Mouse (Mus musculus) cerebellum, adult 9-10 months (tissue): Measurements from ENCODE around the gene Clip2.

Source experiments
- DNase-seq: peaks from one replicate; pipeline ENCODE4 v3.0.0; 2022

Clip2 gene

GRCm38 (mm10) chr5:134564272-134564671 is 12.0 kb upstream of the Clip2 start:
- no peak for DNase-seq

DNA sequence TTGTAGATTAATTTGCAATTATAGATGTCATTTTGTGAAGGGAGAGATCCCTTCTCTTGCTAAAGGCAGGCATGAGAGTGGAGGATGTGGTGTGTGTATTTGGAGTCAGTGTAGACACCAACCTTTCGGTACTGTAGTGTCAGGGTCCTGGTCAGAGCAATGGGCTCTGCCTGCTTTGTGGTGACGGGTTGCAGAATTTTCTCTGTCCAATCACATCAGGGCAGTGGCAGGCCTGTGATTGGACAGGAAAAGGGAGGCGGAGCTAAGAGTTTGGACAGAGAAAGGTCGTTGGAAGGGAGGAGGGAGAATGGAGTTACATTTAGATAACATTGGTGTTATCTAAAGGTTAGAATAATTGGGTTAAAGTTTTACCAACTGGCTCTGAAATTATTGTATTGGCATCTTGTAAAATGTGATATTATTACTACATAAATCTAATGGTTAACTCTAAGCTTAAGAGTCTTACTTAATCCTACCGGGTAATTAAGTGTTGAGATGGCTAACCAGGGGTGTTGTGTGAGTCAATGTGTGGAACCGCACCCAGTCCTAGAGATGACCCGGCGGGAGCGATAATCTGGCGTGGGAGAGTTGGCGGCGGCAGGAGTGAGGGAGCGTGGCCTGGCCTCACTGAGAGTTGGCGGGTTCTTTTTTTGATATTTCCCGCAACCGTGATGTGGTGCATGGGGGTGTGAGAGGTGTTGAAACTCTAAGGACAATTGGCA is 8.4 kb upstream of the Clip2 start:
- no peak for DNase-seq

DNA sequence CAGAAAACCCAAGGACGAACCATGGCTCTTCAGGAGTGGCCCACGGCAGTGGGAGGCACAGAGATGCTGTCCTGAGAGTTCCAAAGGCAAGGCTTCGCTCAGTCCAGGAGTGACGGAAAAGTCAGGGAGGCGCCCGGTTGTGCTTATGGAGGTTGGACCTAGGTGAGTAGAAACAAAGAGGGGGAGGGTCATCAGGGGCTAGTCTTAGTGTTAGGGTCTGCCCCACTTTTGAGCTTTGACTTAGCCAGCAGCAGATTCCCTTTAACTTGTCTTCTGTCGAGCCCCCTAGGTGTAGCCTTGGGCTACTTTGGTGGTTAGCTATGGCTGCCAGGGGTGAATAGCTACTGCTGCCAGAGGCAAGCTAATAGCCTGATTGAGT is 7.8 kb upstream of the Clip2 start, which contains the start of gene Syna:
Gene Syna (minus strand): TSS at position 101 of the 379 bp plus-strand sequence.
- no peak for DNase-seq

DNA sequence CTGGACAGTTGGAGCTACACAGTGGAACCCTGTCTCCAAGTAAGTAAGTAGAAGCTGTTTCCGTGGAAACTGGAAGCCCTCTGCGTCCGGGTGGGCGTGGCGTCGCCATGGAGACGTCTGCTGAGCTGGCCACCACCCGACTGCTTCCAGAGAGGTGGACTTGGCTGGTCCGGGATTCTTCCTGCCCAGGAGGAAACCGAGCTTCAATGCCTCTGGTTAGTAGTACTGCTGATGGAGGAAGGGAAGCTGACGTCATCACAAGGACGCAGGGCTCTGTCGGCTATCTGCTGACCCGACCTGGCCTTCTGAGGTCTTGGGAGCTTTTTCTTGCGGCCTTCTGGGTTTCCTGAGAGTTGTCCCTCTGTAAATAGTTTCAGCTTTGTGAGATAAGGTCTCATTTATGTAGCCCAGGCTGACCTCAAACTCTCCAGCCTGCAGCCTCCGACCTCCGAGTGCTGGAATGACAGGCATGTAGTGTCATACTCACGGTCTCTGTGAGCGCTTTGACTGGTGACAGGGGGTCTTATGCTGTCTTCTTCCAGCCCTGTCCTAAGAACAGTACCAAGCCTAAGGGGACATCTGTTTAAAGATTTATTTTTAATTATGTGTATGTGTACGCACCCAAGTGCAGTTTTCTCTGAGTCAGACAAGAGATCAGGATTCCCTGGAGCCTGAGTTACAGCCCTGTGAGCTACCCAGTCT is 3.4 kb upstream of the Clip2 start:
- no peak for DNase-seq

DNA sequence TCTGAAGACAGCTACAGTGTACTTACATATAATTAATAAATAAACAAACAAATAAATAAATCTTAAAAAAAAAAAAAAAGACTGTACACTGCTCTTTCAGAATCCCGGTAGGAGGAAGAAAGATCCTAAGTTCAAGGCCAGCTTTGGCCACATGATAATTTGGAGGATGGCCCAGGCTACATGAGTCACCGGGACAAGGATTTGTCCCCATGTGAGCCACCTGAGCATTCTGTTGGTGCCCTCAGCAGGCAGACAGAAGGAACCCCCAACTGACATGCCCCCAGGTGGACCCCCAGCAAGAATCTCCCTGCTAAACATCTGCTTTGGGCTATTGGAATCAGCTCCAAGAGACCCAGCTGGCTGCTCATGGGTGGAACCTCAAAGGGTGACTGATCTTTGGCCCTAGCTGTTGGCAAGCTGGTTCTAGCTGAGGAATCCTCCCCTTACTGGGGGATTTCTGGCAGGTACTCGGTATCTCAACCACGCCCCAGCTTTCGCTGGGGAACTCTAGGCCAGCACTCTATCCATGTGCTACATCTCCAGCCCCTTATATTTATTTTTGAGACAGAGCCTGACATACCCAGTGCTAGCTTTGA is 1.8 kb upstream of the Clip2 start:
- DNase-seq = no peak

DNA sequence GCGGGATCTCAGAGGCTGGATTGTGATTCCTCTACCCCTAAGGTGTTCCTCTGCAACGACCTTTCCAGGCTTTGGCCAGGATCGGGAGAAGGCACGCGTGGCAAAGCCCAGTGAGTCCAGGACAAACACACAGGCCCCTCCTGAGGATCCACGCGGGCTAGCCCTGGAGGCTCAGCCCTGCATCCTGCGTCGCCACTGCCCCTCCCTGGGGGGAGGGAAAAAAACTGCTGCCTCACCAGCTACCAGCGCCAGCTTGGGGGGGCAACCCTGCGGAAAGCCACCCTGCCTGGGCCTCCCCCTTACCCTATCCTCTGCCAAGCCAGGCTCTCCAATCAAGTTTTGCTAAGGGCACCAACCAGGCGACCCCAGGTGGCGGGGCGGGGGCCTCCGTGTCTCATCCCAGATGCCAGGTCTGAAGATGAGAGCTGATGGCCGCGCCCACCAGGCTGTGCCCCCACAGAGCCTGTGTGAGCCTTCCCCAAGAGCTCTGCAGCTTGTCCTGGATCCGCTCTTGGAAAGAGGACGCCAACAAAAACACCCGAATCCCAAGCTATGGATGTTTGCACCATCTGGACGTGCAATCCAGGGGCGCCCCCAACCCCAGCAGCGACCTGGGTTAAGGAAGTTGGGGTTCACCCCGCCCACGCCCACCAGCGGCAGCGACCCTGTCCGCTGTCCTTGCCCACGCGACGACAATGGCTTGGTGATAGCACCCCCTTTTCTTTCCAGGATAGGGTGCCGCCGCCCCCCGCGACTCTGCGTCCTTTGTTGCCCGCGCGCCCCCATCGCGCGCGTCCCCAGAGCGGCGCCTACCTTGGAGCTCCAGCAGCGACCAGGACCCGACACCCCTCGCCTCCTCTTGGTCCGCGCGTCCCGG is 763 bp downstream of the Clip2 start:
- peak; percentile 76 for DNase-seq

GRCm38 (mm10) chr5:134550836-134551232 is 1.4 kb downstream of the Clip2 start:
- DNase-seq = peak; percentile 59

DNA sequence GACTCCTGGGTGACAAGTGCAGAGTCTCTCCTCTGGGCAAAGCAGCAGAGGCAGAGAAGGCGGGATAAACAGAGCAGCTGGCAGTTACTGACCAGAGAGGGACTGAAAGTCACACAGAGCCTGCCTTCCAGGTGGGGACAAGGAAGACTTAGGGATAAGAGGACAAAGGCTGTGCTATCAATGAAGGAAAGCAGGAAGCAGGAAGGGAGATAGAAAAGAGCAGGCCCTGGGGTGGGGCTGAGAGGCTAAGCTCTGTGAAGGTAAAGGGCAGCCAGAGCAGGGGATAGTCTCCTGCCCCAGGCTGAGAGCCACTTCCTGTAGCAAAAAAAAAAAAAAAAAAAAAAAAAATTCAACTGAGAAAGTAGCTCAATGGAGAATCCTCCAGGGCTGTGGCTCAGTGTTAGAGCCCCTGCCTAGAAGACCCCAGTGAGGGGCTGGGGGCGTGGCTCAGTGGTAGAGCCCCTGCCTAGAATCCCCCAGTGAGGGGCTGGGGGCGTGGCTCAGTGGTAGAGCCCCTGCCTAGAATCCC is 2.5 kb downstream of the Clip2 start:
- no peak for DNase-seq

GRCm38 (mm10) chr5:134548306-134548705 is 3.9 kb downstream of the Clip2 start:
- no peak for DNase-seq

DNA sequence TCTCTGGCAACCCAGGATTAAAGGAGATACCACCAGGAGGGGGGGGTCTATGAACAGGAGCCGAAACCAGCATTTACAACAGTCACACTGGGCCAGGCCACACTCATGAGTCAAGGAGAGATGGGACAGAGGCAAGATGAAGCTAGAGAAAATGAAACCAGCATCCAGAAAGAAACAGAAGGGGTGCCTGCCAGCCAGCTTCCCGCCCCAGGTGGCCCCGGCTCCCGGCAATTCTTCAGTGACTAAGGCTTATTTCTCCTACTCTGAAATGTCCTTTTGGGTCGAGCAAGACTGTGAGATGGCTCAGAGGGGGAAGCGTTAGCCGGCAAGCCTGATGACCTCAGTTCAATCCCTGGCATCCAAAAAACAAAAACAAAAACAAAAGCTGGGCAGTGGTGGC is 5.4 kb downstream of the Clip2 start:
- DNase-seq = no peak

GRCm38 (mm10) chr5:134545242-134545629 is 7.0 kb downstream of the Clip2 start:
- no peak for DNase-seq

DNA sequence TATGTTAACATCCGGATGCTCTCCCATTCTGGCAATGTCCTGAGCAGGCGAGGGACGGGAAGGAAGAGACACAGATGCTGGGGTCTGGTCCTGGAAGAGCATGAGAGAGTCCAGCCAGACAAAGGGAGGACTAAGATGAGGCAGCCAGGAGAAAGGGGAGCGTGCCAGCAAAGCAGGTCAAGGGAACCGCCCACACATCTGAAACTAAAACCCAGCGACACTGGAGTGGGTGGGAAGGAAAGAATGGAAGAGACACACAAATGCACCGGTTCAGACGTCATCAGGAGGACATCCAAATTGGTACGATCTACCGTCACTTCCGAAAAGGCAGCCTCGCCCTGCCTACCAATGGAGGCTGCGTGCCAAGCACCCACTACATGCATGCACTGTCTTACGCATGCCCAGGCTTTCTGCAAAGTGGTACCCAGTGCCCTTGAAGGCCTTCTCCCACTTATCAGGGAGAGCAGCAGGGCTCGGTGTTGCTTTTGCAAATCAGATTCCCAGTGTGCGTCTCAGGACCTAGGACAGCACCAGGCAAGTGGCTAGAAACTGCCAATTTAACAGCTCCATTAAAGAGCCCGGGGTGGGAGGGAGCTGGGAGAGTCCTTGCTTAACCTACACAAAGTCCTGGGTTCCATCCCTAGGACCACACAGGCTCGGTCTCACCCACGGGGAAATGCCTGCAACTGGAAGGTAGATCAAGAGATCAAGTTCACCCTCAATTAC is 7.6 kb downstream of the Clip2 start:
- DNase-seq = peak; percentile 48

DNA sequence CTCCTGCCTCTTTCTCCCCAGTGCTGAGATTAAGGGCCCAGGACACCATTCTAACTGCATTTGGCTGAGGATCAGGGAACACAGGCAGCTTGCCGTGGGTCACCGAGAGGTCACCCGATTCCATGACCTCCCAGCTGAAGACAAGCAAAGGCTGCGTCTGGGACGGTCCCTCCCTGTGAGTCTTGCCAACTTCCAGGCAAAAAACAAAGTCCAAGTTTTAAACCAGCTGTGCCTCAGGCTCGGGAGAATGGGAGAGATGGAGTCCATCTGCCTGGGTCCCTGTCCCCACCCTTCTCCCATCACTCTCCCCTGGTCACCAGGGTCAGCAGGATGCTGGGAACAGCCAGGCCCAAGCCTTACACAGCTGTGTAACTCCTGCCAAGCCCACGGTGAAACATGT is 10.6 kb downstream of the Clip2 start:
- no peak for DNase-seq

DNA sequence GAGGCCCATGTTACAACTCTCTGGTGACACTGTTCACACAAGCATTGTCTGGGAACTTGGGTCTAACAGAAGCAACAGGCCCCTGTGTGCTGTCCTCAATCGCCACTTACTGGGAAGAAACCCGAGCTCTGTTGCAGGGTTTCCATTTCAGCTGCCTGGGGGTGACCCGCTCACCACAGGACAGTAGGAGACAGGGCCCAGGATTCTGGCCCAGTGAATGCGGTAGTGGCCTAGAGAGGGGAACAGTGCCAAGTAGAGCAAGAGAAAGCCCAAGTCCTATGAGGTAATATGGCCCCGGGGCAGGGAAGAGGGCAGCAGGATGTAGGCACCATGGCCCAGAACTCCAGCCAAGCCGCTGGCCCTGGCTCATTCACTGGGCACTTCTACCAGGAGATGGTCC is 11.4 kb downstream of the Clip2 start:
- no peak for DNase-seq

- DNase-seq = no peak
These were observed 12.3 kb downstream of the Clip2 start for GRCm38 (mm10) chr5:134539891-134540290.

GRCm38 (mm10) chr5:134536036-134536435 is 16.2 kb downstream of the Clip2 start:
- no peak for DNase-seq

GRCm38 (mm10) chr5:134532417-134532816 is 19.8 kb downstream of the Clip2 start:
- DNase-seq = no peak

DNA sequence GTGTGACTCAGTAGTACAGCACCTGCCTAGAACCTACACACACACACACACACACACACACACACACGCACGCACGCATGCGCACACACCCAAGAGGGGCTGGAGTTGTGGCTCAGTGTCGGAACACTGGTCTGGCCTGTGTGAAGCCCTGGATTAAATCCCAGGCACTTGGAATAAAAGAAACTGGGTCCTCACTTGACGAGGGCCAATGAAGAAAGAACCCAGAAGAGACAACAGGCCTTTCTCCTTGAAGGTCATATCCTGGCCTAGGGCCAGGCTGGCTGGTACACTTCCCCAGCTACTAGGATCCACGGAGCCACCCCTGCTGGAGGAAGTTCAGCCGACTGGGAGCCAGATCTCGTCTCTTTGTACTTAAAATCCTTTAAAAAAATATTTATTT is 20.6 kb downstream of the Clip2 start:
- peak; percentile 51 for DNase-seq

DNA sequence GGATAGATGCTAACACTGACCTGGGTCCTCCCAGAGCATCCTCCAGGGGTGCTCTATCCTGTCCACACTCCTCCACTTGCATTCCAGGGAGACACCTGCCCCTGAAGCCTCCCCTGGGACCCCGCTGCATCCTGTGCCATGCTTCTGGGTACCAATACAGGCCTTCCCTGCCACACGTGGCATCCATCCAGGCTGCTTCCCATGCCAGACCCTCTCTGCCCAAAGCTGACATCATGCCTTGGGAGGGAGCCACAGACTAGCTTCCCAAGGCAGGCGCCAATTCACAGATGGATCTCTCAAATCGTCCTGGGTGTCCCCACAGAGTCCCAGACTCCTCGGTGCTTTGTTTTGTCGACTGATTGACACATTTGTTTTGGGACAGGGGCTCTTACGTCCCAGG is 21.4 kb downstream of the Clip2 start:
- peak; percentile 97 for DNase-seq

- no peak for DNase-seq
These were observed 23.7 kb downstream of the Clip2 start for GRCm38 (mm10) chr5:134528488-134528887.

- DNase-seq = peak; percentile 75
These were observed 26.1 kb downstream of the Clip2 start for GRCm38 (mm10) chr5:134525971-134526711.
